ENCODE assay signal across 24 mouse cellular contexts in genomic region chr3:85860996-85861395, GRCm38 (mm10). TPM values are rescaled to one million over a fixed set of nuclear protein-coding genes. Genes with fewer than 3 reads are reported as not detected.
DNase-seq lines count a peak whose midpoint lies in the region; ATAC-seq and TF ChIP-seq lines count a peak whose summit lies in the region.
"Had no signal": no experiment of that assay in that cellular context is flagged by ENCODE, and none has a peak within 500 bp of the region (broad histone marks: within the 10 kb centered on the region; RNA-seq: fewer than 3 reads in every experiment).

No protein-coding gene starts in this region.

- peak overlapping the region; percentile 95 for H3K27ac ChIP-seq in gastrocnemius, adult 2 months
- H3K27ac ChIP-seq: embryonic facial prominence, embryonic 13.5 days; embryonic facial prominence, embryonic 15.5 days; forebrain, embryonic 10.5 days; forebrain, embryonic 12.5 days had no signal

- intact Hi-C loops in gastrocnemius, adult 2 months (cut with DNase I): no loop called here
- intact Hi-C loops in heart, postnatal 36 days (cut with DNase I): no loop called here

- TF ChIP-seq CTCF in gastrocnemius, adult 2 months (IDR thresholded peaks at IDR 0.05): no peak

- peak; percentile 63 for ATAC-seq in granulocyte monocyte progenitor cell, adult 5-6 weeks (replicated peaks; ENCODE audit: poor library complexity, severe bottlenecking)
- ATAC-seq: activated CD4-positive, CD25-positive, alpha-beta regulatory T cell, adult 4 months; forebrain, embryonic 14.5 days; forebrain, embryonic 16.5 days had no signal

- H3K4me3 ChIP-seq in gastrocnemius, adult 2 months: no peak overlapping the region
- H3K4me3 ChIP-seq: embryonic facial prominence, embryonic 13.5 days; embryonic facial prominence, embryonic 15.5 days; erythroblast, embryonic 14.5 days; forebrain, embryonic 10.5 days; forebrain, embryonic 12.5 days had no signal

- no peak for DNase-seq in gastrocnemius, adult 2 months
- no peak for DNase-seq in gastrocnemius, adult 8-10 months (ENCODE audit: low spot score in 2 of 2)
- DNase-seq in A20 (ENCODE audit: low read depth, low spot score) (peak; percentile 12), MEL-GATA-1-ER (ENCODE audit: extremely low read depth, low read depth) (peak; percentile 56)
- no peak for DNase-seq in right cerebral cortex, postnatal 36 days (ENCODE audit: low spot score in 2 of 2)
- no peak for DNase-seq in embryo, embryonic 11 days
- no peak for DNase-seq in heart, postnatal 36 days
- DNase-seq: adrenal gland, adult 8-10 months; adrenal gland, postnatal 14 days; cerebellum, adult 11 months; cerebellum, adult 18-20 months; cerebellum, adult 8-10 months; cerebellum, adult 9-11 months; cerebellum, postnatal 14 days; cerebellum, postnatal 36 days had no signal

RNA-seq across cellular contexts. Expression of gene Glt28d2, which starts 26.3 kb away (rescaled TPM):
- total RNA-seq in gastrocnemius, adult 2 months (2021): 1 to 10 TPM; 8.0 to 9.4 TPM
- 1 to 10 TPM; 5.6 to 8.9 (median 5.8) TPM for total RNA-seq in gastrocnemius, adult 8-10 months (2022)
- total RNA-seq in granulocyte monocyte progenitor cell, adult 5-6 weeks (2014; fragmentation: Nextera tagmentation): not detected in 2 replicates
- not detected in 2 replicates for total RNA-seq in granulocyte monocyte progenitor cell, adult 5-6 weeks (2017)
- 1 to 10 TPM; 4.1 to 4.7 TPM for total RNA-seq in heart, postnatal 36 days (2021)

RNA-seq across cellular contexts. Expression of gene Gm37240, which starts 26.3 kb away (rescaled TPM):
- total RNA-seq in gastrocnemius, adult 2 months (2021): 10 to 100 TPM; 34.5 to 37.4 TPM
- 10 to 100 TPM; 29.7 to 37.8 (median 36.6) TPM for total RNA-seq in gastrocnemius, adult 8-10 months (2022)
- not detected in 2 replicates for total RNA-seq in granulocyte monocyte progenitor cell, adult 5-6 weeks (2014; fragmentation: Nextera tagmentation)
- total RNA-seq in granulocyte monocyte progenitor cell, adult 5-6 weeks (2017): not detected in 2 replicates
- total RNA-seq in heart, postnatal 36 days (2021): 10 to 100 TPM; 35.9 to 45.6 TPM

RNA-seq across cellular contexts. Expression of gene Fam160a1, which starts 43.9 kb away (rescaled TPM):
- total RNA-seq in gastrocnemius, adult 2 months (2021): 10 to 100 TPM; 54.3 to 56.8 TPM
- 10 to 100 TPM; 52.1 to 58.4 (median 56.9) TPM for total RNA-seq in gastrocnemius, adult 8-10 months (2022)
- total RNA-seq in granulocyte monocyte progenitor cell, adult 5-6 weeks (2014; fragmentation: Nextera tagmentation): not detected in 2 replicates
- total RNA-seq in granulocyte monocyte progenitor cell, adult 5-6 weeks (2017): not detected in 2 replicates
- 10 to 100 TPM; 46.4 to 67.6 TPM for total RNA-seq in heart, postnatal 36 days (2021)

Comparison
In these comparisons a context has a peak if more than half of its experiments do, and no peak if none do; other contexts are left out.
1. DNase-seq: peak in A20 (single experiment) and MEL-GATA-1-ER (single experiment); none in gastrocnemius, adult 2 months (single experiment), gastrocnemius, adult 8-10 months (0 of 2), right cerebral cortex, postnatal 36 days (0 of 2), embryo, embryonic 11 days (single experiment) and heart, postnatal 36 days (0 of 2).
2. RNA of gene Glt28d2, which starts 26.3 kb away (total RNA-seq): 8.0 to 9.4 TPM in gastrocnemius, adult 2 months, 5.6 to 8.9 TPM in gastrocnemius, adult 8-10 months and 4.1 to 4.7 TPM in heart, postnatal 36 days; not detected in granulocyte monocyte progenitor cell, adult 5-6 weeks; every median in the first group is over 4 times any median in the second.
3. RNA of gene Gm37240, which starts 26.3 kb away (total RNA-seq): 35.9 to 45.6 TPM in heart, postnatal 36 days, 29.7 to 37.8 TPM in gastrocnemius, adult 8-10 months and 34.5 to 37.4 TPM in gastrocnemius, adult 2 months; not detected in granulocyte monocyte progenitor cell, adult 5-6 weeks; every median in the first group is over 10 times any median in the second.
4. RNA of gene Fam160a1, which starts 43.9 kb away (total RNA-seq): 46.4 to 67.6 TPM in heart, postnatal 36 days, 52.1 to 58.4 TPM in gastrocnemius, adult 8-10 months and 54.3 to 56.8 TPM in gastrocnemius, adult 2 months; not detected in granulocyte monocyte progenitor cell, adult 5-6 weeks; every median in the first group is over 10 times any median in the second.